Mouse (Mus musculus): ENCODE data around the gene Bclaf1. TPM values are rescaled to one million over a fixed set of nuclear protein-coding genes. Genes with fewer than 3 reads are reported as not detected.

Gene Bclaf1
- polyA plus RNA-seq, 1 experiment from 2014 or later: 148 TPM

GRCm38 (mm10) chr10:20381352-20381751, 69.1 kb downstream of the Bclaf1 start:
- Histone ChIP-seq H3K9me3 (no peaks in the 10 kb centered on the region), H3K27me3 (no peaks in the 10 kb centered on the region), H3K4me3 (no peak overlapping the region), H3K36me3 (no peaks in the 10 kb centered on the region), H3K4me1 (no peaks in the 10 kb centered on the region), H3K4me2 (replicated peaks) (no peak overlapping the region), H3K9ac (no peak overlapping the region), H3K27ac (no peak overlapping the region)
- no peak for ATAC-seq (ENCODE audit: low FRiP score, low read depth)
- 78% methylated on average over 3 of the region's 3 CpGs for WGBS

- no peaks in the 10 kb centered on the region for H3K4me1 ChIP-seq
- H3K27me3 ChIP-seq: no peaks in the 10 kb centered on the region
- H3K4me3 ChIP-seq: no peak overlapping the region
- H3K36me3 ChIP-seq: no peaks in the 10 kb centered on the region
- H3K9ac ChIP-seq: no peak overlapping the region
- ATAC-seq (ENCODE audit: low FRiP score, low read depth): no peak
- no peak overlapping the region for H3K4me2 ChIP-seq (replicated peaks)
- H3K27ac ChIP-seq: no peak overlapping the region
- H3K9me3 ChIP-seq: no peaks in the 10 kb centered on the region
- 74% methylated on average over 6 of the region's 6 CpGs for WGBS
Observed at GRCm38 (mm10) chr10:20382807-20383419, 70.6 kb downstream of the Bclaf1 start.

- Histone ChIP-seq H3K4me3 (no peak overlapping the region), H3K27ac (no peak overlapping the region), H3K36me3 (no peaks in the 10 kb centered on the region), H3K4me2 (replicated peaks) (no peak overlapping the region), H3K27me3 (no peaks in the 10 kb centered on the region), H3K9me3 (no peaks in the 10 kb centered on the region), H3K9ac (no peak overlapping the region), H3K4me1 (peaks cover 6% of the 10 kb centered on the region)
- ATAC-seq (ENCODE audit: low FRiP score, low read depth): no peak
- WGBS: 64% methylated on average over 3 of the region's 3 CpGs
Observed at GRCm38 (mm10) chr10:20390568-20390967, 78.3 kb downstream of the Bclaf1 start.

Small RNAs within 50 kb of the gene (microRNA-seq; reads per million reads assigned to microRNA genes)
- gene Mir6413: not detected

Other genes starting within 250 kb of the Bclaf1 start
- gene Map7, start 164.0 kb upstream of the Bclaf1 start, polyA plus RNA-seq (2015; fragmentation: Nextera tagmentation; extraction: Ambion mirVana): 4.8 and 5.2 TPM in 2 replicates
- gene Mtfr2, start 35.3 kb downstream of the Bclaf1 start, polyA plus RNA-seq (2015; fragmentation: Nextera tagmentation; extraction: Ambion mirVana): 1.9 and 2.4 TPM in 2 replicates